Mouse (Mus musculus) right cerebral cortex, postnatal 4 days (tissue): ENCODE results near the gene Cd247.

Experiments used
- DNase-seq: peaks from one replicate; pipeline ENCODE4 v3.0.0-alpha.2; 2022

Gene Cd247

DNA sequence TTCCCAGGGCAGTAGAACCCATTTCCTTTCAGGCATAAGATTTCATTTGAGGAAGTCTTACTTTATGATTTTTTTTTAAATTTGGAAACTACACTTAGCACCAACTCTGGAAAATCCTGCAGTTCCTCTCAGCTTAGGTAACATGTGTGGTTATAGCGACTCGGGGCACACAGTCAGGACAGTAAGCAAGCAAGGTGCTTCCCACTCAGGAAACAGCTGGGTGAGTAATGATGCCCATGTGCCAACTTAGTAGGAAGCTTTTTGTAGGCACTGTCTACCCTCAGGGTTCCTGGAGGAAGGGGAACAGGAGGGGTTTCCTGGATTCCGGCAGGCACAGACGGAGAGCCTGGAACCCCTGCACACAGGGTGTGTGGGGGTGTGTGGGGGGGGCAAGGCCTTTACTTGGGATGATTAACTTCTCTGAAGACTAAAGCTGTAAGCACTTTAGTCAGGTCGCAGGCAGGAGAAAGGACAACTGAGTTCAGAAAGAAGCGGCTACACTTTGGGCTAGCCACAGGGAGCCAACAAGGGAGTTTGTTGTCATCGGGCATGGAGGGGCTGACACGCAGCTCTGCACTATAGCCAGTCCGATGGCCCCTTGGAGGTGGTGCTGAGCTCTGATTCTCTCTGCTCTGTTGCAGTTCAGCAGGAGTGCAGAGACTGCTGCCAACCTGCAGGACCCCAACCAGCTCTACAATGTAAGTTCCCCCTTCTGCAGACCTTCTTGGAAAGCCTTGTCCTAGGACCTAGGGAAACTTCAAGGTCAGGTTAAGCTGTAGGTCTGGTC lies 67.5 kb downstream of the Cd247 start:
- DNase-seq = no peak

DNA sequence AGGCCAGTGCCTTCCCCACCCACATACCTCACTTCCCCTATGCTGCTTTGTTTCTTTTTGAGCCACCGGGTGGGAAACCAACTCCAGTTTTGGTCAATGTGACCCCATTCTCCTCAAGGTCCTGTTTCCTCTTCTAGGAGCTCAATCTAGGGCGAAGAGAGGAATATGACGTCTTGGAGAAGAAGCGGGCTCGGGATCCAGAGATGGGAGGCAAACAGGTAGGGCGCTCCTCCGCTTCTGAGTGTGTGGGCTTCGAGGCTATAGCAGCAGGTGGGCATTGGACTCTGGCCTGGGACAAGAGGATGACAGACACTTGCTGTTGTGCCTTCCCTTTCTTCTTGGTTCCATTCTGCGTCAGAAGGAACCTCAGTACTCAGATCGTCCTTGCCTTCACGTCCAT lies 68.8 kb downstream of the Cd247 start:
- DNase-seq = no peak

DNA sequence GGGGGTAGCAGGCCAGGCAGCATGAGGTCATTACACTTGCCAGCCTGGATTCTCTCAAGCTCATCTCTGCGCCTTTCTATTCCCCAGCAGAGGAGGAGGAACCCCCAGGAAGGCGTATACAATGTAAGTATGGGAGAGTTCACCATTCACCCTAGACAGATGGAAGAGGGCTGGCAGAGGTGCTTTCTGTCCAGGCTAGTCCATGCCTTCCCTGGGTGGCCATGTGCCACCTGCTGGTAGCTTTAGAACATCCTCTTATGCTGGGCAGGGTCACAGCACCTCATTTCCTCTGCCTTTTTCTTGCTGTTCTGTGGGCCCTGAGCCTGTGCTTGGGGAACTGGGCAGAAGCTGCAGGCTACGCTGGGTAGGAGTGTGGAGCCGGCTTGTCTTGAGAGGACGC lies 69.9 kb downstream of the Cd247 start:
- DNase-seq = no peak

DNA sequence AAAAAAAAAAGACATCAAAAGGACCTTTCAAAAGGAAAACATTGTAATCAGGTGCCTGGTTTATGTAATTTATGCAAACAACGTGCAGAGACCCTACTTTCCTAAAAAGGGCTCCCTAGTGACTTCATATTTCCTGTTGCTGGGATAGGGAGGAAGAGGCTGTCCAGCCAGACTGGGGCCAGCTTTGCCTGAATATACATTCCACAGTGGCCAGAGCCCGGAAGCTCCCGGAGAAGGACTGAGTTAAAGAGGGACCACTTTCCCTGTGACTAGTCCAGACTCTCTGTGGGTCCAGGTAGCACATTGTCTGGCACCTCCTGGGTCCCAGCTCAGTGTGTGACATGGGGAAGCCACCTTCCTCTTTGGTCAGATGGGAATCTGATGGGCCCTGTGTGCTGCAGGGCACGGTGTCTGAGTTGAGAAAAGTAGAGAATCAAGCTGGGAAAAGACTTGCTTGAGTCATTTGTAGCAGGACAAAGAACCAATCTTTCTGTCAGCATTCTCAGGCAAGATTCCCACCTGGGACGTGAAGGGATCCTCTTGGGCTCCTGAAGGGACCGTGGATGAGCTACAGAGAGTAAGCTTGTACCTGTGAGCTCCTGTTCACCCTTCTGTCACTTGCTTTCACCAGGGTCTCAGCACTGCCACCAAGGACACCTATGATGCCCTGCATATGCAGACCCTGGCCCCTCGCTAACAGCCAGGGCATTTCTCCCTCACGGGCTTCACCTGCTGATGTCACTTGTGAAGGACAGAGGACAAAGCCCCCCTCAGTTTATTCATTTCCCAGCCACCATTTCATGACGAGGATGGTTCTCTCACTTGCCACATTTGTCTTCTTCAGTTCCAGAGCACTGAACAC lies 72.1 kb downstream of the Cd247 start:
- no peak for DNase-seq

DNA sequence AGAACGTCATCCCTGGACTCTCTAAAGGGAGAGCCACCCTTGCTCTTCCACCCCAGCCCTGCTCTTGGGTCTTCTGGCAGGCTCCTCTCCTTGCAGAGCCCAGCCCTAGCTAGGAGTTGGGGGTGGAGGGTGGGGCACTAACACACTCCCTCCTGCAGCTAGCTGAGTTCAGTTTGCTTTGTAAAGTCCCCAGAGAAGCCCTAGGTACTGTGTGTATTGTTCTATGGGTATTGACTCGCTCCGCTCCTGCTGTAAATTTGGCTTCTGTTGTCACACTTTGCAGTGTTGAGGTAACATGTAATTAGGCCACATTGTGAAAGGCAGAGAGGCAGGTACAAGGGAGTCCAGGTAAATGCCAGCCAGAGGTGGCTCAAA lies 72.7 kb downstream of the Cd247 start:
- no peak for DNase-seq

DNA sequence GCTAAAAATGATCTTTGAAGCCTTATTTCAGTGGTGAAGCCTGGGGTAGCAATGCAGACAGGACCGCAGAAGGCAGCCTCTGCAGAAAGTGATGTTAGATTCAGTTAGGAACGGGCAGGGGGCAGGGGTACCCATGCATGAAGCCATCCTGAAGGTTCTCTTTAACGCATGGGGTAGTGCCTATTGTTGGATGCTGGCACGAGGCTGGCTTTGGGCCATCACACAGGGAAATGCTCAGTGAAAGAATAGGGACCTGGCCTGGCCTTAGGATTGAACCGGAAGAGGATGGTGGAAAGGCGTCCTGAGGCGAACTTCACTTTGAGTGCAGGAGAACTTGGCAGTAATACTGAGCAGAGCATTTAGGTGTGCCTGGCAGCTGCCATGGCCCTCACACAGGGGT lies 73.6 kb downstream of the Cd247 start:
- DNase-seq = no peak

DNA sequence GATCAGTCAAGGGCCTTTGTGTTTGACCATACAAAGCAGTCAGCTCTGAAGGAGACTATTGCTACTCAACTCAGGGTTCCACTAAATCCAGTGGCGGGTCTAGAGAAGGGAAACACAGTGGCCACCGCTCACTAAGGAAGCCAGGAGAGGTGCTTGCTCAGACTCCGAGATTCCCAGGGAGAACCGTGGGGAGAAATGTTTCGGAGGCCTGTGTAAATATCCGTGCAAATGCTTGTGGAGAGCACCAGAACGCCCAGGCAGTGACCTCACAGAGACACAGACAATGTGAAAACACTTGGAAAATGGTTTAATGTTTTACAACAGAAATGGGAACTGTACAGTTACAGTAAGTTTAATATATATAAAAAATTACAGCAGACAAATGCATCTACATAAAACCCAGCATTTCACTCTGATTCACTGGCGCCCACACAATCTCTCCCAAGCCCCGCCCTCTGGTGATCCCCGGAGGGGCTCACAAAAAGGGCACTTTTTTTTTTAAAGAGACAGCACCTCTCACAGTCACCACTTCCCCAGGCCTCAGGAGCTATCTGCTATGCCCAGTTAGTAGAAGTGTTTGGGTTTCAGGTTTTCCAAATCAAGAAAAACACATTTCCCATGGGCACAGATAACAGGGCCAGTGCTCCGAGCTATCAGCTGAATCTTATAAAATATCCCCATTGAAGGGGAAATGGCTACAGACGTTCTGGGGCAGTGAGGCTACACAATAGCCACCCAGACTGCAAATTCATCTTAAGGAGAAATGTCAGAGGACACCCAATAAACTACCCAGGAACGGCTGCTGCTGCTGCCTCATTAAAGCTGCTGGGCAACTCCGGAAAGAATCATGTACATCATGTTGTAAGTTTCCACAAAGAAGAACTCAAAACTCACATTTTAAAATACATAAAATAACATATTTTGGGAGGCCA lies 76.6 kb downstream of the Cd247 start:
- no peak for DNase-seq

DNA sequence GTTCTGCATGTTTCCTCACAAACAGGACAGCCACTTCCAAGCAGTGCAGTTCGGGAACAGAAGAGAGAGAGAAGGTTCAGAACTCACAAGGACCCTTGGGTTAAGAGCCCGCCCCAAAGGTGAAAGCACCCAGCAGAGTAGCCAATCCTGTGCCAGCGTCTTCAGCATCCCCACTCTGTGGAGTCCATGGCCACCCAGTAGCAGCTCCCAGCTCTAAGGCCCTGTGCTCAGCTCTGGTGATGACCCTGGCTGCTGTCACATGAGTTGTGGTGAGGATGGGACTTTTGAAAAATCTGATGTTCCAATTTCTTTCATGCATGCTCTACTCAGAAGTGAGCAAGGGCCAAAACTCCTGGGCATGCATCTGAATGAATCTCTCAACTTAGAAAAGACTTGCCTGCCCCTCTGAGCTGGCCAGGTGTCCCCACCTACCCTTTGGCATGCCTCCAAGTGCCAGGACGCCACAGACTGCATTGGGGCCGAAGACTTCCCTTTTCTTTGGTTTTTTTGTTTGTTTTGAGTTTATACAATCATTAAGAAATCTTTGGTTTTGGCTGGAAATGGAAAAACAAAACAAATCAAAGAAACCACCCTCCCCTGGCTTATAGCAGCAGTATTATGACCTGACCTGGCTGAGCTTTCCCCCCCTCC lies 78.3 kb downstream of the Cd247 start:
- no peak for DNase-seq

DNA sequence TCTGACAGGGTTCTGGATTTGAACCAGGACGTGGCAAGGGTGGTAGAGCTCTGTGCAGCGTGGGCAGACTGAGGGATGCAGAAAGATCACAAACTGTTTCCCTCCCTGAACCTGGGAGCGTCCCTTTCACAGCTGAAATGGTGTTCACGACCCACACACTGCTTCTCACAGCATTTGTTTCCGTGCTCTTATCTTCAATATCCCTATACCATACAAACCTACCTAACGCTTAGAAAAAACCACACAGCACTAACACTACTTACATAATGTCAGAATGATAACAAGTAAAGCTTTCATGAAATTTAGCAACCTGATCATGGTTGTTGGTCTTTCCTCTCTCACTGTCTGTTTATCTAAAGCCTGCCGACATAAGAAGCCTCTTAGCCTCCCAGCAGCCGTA lies 80.2 kb downstream of the Cd247 start:
- no peak for DNase-seq

DNA sequence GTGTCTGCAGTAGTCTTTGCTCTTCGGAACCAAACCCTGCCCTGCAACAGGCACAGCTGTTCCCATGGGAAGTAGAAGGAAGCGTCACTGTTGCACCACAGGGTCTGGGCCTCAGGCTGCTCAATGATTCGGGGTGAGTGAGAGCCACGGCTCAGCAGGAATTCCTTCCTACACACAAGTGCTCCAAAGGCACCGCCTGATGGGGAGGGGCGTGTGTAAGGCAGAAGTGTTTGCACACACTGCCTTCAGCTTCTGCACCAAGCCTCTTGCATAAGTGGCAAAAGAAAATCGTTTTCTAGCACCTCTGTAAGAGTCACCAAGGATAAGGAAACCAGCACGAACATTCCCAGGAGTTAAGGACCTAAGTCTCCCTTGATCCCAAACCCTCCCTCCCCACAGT lies 86.2 kb downstream of the Cd247 start:
- no peak for DNase-seq

DNA sequence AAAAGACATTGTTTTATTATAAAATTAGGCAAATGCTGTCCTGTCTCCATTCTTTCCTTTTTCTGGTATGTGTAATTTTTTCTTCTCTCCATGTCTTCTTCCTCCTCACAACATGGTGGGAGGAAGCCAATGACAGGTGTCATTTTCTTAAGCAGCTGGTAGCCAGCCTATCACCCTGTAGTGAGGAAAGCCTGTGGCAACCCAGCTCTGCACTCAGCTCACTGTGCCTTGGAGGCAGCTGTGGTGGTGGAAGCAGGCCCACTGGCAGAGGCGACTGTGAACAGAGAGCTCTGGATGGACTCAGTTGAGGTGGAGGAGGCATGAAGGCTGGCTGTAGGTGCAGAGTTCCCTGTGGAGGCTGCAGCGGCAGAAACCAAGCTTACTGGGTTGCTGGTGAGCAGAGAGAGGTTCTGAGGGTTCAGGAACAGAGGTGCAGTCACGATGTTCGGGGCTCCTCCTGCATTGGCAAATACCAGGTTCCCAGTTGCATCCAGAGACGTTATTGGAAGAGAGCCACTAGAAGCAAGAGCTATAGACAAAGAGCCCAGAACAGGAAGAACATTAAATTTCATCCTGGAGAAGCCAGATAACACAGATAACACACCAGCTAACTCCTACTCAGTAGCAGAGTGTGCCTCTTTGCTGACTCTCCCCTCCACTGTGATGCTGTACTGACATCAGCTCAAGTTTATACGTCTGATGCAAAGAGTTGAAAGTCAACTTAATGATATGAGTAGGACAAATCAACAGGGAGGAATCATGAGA lies 87.2 kb downstream of the Cd247 start:
- DNase-seq = no peak

DNA sequence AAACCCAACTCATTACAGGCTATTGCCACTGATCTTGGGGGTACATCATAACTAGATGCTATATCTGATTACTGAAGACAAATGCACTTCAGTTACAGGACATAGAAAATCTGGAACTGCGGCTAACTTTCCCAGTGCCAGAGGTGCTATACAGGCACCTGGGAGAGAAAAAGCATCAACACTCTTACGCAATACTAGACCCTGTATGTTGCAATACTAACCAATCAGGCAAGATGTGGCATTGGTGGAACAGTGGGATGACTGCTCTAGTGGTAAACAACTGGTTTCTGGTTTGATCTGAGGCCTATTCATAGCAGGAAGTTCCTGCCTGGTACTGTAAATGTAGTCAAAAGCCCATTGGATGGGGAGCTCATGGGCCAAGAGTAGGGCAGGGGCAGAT lies 90.3 kb downstream of the Cd247 start:
- no peak for DNase-seq

DNA sequence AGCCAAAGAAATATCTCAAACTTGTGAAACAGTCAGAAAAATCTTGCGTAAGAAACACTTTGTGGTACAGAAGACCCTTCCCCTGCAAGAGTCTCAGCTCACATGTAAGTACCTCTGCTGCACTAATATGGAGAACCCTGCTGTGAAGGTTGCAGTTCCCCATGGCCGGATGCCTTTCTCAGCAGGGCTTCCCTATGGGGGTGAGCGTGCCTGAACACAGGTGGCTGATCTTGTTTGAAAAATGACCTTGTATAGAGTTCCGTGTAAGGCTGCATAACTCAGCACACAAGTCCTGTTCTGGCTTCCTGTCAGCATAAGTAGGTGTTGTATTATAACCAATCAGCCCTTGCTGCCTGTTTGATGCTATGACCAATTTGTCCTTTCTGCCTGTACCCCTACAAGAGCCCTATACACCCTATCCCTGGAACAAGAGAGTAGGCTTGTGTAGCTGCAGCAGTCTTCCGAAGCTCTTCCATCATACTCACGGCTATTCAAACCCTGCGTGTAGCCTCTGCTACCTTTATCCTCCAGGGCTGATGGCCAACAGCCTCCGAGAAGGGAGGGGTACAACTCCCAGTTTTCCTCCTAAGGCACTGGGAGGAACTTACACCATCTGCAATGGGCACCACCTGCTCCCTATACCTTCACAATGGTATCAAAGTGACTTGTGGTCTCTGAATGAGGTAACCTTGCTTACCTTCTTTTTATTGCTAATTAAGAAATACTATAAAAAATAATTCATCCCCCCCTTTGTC lies 93.8 kb downstream of the Cd247 start:
- no peak for DNase-seq

DNA sequence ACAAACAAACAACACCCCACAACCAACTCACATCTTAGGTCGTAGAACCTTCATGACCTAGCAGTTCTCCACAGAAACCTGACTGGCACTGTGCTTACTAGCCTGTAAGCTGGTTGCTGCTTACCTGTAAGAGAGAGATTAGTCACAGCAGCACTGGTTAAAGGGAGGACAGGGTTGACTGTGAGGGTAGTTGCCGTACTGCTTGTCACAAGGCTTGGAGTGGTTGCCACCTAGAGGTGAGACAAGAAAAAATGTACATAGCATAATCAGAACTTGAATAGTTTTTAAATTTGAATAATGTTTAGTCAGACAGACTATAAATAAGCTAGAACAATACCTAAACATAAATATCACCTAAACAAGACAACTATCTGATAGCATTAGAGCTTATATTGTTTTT lies 103.2 kb downstream of the Cd247 start:
- DNase-seq = no peak

DNA sequence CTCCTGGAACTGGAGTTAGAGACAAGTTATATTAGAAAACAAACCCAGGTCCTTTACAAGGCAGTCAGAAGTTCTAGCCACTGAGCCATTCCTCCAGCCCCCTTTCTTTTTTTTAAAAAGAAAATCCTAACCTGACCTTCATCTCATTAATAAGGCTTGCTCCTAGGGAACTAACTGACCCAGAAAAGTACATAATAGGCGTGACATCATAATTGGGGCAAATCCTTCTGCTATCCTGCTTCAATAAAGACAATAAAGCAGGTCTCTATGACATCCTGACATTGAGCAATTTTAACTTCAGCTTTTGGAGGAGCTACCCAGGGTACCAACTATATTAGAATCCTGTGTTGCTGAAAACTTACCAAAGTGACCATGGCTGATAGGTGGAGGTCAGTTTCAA lies 115.1 kb downstream of the Cd247 start:
- no peak for DNase-seq

DNA sequence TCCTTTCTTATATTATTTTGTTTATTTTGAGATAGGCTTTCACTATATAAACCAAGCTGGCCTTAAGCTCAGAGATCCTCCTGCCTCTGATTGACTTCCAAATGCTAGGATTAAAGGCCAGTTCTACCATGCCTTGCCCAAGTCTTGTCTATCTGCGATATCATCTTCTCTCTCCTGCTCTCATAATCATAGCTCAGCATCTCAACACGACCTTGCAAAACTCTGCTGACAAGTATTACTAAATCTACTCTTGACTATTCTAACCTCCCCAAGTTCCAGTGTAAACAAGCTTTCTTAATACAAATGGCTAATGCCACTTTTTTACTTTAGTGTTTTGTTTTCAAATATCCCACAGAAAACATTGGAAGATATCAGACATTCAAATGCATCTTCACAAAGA lies 119.7 kb downstream of the Cd247 start:
- DNase-seq = no peak

DNA sequence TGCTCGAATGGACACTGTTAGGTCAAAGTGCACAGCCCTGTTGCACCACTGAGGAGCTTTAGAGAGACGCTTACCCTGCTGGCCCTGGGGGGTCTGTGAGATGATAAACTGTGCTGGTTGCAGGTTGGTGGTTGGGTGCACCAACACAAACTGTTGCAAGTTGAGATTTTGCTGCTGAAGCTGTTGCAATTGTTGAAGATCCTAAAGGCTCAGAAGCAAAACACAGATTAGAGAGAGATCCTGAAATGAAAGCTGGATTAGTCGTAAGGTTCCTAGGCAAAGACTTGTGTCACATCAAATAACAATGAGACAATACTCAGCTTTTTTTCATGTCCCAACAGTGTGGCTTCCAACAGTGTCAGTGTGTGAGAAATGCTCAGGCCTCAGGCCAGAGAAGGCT lies 120.3 kb downstream of the Cd247 start:
- DNase-seq = no peak

DNA sequence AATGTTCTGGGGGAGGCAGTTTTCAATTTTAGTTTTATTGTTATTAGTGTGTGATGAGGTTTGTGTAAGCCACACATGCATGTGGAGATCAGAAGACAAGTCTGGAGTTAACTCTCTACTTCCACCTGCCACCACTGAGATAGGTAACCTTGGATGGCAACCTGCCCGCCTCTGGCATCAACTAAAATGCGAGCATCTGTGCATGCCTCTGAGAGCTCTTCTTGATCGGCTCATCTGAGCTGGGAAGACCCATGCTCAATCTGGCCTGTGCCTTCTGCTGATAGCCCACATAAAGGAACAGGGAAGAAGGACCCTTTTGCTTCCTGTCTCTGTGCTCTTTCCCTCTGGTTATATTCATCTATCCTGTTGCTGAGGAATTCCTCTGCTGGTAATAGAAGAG lies 121.0 kb downstream of the Cd247 start:
- no peak for DNase-seq

DNA sequence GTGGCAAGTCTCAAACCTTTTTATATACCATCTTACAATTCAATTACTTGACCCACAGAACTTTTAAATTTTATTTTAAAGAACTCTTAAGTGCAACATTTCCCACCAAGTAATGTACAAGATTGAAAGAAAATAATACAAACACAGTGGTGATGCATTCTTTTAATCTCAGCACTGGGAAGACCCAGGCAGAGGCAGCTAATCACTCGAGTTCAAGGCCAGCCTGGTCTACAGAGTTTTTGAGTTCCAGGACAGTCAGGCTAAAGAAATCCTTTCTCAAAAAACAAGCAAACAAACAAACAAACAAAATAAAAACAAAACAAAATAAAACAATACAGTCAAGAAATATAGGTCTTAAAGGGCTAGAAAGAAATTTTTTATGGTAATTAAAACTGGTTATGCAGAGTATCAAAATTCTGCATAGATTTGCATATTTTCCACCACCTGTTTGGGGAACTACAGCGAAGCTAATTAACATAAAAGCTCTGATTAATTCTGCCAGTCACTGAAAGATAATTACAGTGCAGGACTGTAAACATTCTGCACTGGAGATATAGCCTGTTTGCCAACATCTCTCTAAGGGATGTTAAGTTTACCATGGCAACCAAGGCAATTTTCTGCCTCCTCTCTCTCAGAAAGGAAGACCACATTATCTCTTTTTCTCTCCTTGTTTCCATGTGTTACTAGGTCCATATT lies 125.4 kb downstream of the Cd247 start:
- no peak for DNase-seq

DNA sequence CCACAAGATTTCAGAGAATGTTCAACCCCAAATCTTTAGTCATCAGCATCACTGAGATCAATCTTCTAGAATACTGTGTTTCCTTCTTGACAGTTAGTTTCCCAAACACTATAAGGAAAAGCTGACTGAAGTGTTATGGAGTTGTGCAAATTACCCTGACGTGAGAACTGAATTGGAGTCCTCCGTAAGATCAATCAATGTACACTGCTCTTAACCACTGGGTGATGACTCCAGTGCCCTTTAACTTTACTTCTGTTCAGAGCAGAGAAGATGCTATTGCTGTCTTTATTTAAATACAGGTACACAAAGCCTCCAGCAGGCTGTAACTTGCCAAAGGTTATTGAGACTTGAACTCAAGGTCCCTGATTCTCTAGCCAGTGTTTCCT lies 125.9 kb downstream of the Cd247 start:
- DNase-seq = no peak

DNA sequence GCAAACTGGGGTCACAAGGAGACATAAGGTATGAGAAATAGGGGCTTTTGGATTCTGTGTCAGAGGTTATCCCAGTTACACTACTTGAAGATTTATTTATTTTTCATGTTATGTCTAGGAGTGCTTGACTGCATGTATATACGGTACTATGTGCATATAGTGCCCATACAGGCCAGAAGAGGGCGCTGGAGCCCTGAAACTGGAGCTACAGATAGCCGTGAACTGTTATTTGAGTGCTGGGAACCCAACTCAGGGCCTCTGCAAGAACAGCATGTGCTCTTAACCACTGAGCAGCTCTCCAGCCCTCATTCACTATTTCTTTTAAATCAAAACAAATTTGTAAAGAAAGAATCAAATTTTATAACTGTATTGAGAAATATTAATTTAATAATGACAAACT lies 132.5 kb downstream of the Cd247 start:
- no peak for DNase-seq
